Mouse (Mus musculus) liver, postnatal 0 days (tissue): ENCODE measurements around the gene Frmd4b. TPM values are rescaled to one million over a fixed set of nuclear protein-coding genes. Genes with fewer than 3 reads are reported as not detected.

Experiments used
- ATAC-seq: fragments of 200-750 bp; cut with Nextera tagmentation; 2 replicates; pipeline ENCODE4 v1.8.0; 2017; ENCODE audit warnings: mild to moderate bottlenecking, moderate library complexity
- DNase-seq: peaks from one replicate; pipeline ENCODE4 v3.0.0-alpha.2; 2016
- H3K27ac ChIP-seq: fragments of 300-500 bp; sonication (generic); 2 replicates; pipeline ENCODE4 v1.5.1; 2014; ENCODE audit warnings: antibody characterized with exemption, moderate library complexity, mild to moderate bottlenecking, low read depth
- H3K27me3 ChIP-seq: fragments of 300-500 bp; sonication (generic); 2 replicates; pipeline ENCODE4 v1.6.1; 2014; ENCODE audit warnings: low read length, control low read depth, mixed read lengths; ENCODE audit not compliant: insufficient read depth
- H3K36me3 ChIP-seq: fragments of 300-500 bp; sonication (generic); replicated peaks from 2 replicates; pipeline ENCODE4 v1.6.1; 2014; ENCODE audit warnings: mild to moderate bottlenecking, control low read depth, low read length, moderate library complexity, mixed read lengths; ENCODE audit not compliant: insufficient read depth
- H3K4me1 ChIP-seq: fragments of 300-500 bp; sonication (generic); 2 replicates; pipeline ENCODE4 v1.6.1; 2014; ENCODE audit warnings: antibody characterized with exemption, mild to moderate bottlenecking, control low read depth; ENCODE audit not compliant: insufficient read depth
- H3K4me2 ChIP-seq: fragments of 300-500 bp; sonication (generic); 2 replicates; pipeline ENCODE4 v1.6.1; 2014; ENCODE audit warnings: low read depth, mild to moderate bottlenecking, low read length, moderate library complexity, mixed read lengths
- H3K4me3 ChIP-seq: fragments of 300-500 bp; sonication (generic); 2 replicates; pipeline ENCODE4 v1.5.1; 2014; ENCODE audit warnings: low read depth, low read length
- H3K9ac ChIP-seq: fragments of 300-500 bp; sonication (generic); replicated peaks from 2 replicates; pipeline ENCODE4 v1.6.1; 2014; ENCODE audit warnings: mild to moderate bottlenecking, moderate library complexity
- H3K9me3 ChIP-seq: fragments of 300-500 bp; sonication (generic); 2 replicates; pipeline ENCODE4 v1.6.1; 2016; ENCODE audit warnings: mild to moderate bottlenecking, control low read depth, low read length, mixed read lengths
- CTCF ChIP-seq: sonication (generic); IDR thresholded peaks from 2 replicates; pipeline ENCODE4 v1.5.1; 2016; ENCODE audit warnings: antibody characterized with exemption, low read depth
- EP300 ChIP-seq: IDR thresholded peaks from 2 replicates; pipeline ENCODE4 v1.6.1; 2016; ENCODE audit warnings: antibody characterized with exemption, low read depth, mild to moderate bottlenecking
- WGBS: fragments of 180-500 bp; shearing (Covaris S2); extraction: QIAGEN DNeasy Blood & Tissue Kit; methylation state at CpG from one replicate; pipeline ENCODE4 v1.1.7; 2014; ENCODE audit not compliant: insufficient replicate concordance; 5-methylcytosine and 5-hydroxymethylcytosine counted together
- polyA plus RNA-seq: library from polyadenylated mRNA; unstranded; fragments of >200 nt; fragmentation: Nextera tagmentation; extraction: Ambion mirVana; gene quantifications from 2 replicates; pipeline ENCODE4 v1.2.1, GENCODE M21; 2015

Gene Frmd4b
- polyA plus RNA-seq, 1 experiment from 2014 or later = 8.3 TPM

DNA sequence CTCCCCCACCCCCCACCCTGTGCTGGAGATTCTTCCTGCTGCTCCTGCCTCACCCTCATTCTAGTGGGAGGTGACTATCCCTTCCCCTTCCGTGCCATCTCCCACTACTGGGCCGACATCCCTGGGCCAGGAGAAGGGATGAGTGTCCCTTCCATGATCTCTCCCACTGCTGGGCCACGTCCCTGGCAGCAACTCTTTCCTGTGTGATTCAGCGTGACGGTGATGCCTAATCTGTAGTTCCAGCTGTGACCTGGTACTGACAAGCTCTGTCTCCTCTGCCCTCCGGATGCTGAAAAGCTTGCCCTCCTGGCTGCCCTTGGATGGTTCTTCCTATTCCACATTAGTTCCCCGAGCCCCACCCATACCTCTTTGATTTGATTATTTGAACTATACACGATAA lies 31.3 kb downstream of the Frmd4b start:
- Histone ChIP-seq H3K4me1 (no peaks in the 10 kb centered on the region), H3K27me3 (no peaks in the 10 kb centered on the region), H3K4me2 (no peak overlapping the region), H3K9me3 (no peaks in the 10 kb centered on the region), H3K36me3 (no peaks in the 10 kb centered on the region), H3K4me3 (no peak overlapping the region), H3K9ac (no peak overlapping the region), H3K27ac (no peak overlapping the region)
- ATAC-seq = peak; percentile 47; the same call in 1 of the 2 replicates
- peak; percentile 17 for DNase-seq
- WGBS = 49% methylated on average over 8 of the region's 8 CpGs
- TF ChIP-seq CTCF = no peak
- no peak for TF ChIP-seq EP300

DNA sequence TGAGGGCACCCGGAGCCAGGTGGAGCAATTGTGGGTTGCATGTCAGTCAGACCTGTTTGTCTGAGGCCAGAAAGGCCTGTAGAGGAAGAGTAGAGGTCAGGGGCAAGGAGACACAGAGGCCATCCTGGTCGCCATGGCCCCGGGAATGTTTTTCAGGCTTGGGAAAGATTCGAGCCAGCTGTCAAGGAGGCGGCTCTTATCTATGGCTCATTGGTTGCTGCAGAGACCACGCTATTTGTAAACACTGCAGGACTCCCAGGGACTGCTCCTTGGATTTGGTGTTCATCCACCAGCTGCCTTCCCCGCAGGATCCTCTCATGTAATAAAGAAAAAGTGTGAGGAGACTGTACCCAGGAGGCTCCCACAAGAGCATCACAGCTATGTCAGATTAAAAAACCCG lies 34.6 kb downstream of the Frmd4b start:
- WGBS = 46% methylated on average over 8 of the region's 8 CpGs
- TF ChIP-seq EP300 = no peak
- no peak for TF ChIP-seq CTCF
- Histone ChIP-seq H3K4me3 (no peak overlapping the region), H3K9me3 (no peaks in the 10 kb centered on the region), H3K9ac (no peak overlapping the region), H3K36me3 (no peaks in the 10 kb centered on the region), H3K4me2 (no peak overlapping the region), H3K27ac (no peak overlapping the region), H3K27me3 (no peaks in the 10 kb centered on the region), H3K4me1 (no peaks in the 10 kb centered on the region)
- DNase-seq = no peak
- no peak for ATAC-seq

DNA sequence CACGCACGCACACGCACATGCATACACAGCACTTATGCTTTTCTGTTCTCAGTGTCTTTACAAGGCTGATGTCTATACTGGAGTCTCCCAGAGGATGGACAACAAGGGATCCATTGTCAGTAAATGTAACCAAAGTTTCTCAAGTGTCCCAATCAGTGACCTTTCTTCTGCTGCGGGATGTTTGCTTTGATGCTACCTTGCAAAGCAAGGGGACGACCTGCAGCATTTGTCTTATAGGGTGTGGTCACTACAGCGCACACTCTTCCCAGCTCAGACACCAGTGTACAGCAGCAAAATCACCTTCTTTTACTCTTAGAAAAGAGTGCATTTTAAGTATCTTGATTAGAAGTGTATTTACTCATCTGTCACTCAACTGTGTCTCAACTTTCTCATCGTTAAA lies 35.4 kb downstream of the Frmd4b start:
- Histone ChIP-seq H3K4me1 (no peaks in the 10 kb centered on the region), H3K9me3 (no peaks in the 10 kb centered on the region), H3K4me3 (no peak overlapping the region), H3K9ac (no peak overlapping the region), H3K36me3 (no peaks in the 10 kb centered on the region), H3K27ac (no peak overlapping the region), H3K4me2 (no peak overlapping the region), H3K27me3 (no peaks in the 10 kb centered on the region)
- ATAC-seq (no peak), DNase-seq (no peak)
- WGBS = 80% methylated on average over 7 of the region's 7 CpGs
- TF ChIP-seq CTCF (no peak), EP300 (no peak)

DNA sequence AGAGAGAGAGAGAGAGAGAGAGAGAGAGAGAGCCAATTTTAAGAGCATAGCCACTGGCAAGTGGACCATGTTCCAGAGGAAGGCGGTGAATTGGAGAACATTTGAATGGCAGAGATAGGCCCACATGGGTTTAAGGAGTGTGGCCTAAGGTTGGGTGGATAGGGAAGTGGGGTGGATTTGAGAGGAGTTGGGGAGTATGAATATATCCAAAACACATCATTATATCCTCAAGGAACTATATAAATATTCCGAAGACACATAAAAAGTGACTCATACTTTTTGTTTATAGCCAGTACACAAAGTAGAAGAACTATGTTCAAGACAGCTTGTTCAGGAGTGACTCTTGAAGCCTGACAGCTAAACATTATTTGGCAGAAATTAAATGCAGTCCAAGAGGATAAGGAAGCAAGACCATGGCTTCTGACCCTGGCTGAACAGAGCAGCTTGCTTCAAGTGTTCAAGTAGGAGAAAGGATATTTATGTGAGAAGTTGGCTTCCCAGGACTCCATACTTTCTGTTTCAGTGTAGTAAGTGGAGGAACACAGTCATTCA lies 36.8 kb downstream of the Frmd4b start:
- Histone ChIP-seq H3K36me3 (no peaks in the 10 kb centered on the region), H3K9ac (no peak overlapping the region), H3K4me2 (no peak overlapping the region), H3K27ac (no peak overlapping the region), H3K4me3 (no peak overlapping the region), H3K27me3 (no peaks in the 10 kb centered on the region), H3K9me3 (no peaks in the 10 kb centered on the region), H3K4me1 (no peaks in the 10 kb centered on the region)
- TF ChIP-seq EP300 (no peak), CTCF (no peak)
- 83% methylated on average over 2 of the region's 2 CpGs for WGBS
- DNase-seq (no peak), ATAC-seq (no peak)

DNA sequence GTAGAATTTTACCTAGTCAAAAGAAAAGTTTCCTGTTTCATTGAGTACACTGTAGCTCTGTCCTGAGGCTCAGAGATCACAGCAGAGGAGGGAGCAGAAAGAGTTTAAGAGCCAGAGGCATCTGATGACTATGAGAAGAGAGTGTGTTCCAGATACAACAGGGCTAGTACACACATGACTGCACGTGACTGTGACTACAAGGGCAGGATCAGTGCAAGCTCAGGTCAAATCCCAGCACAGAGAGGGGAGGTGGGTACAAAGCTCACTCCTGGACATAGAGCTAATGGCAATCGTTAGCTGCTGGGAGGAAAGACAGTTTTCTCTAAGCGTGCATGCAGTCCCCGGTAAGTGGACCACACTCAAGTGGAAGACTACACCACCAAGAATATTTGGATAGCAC lies 37.6 kb downstream of the Frmd4b start:
- DNase-seq (no peak), ATAC-seq (peak; percentile 81)
- H3K4me2 ChIP-seq = no peak overlapping the region

DNA sequence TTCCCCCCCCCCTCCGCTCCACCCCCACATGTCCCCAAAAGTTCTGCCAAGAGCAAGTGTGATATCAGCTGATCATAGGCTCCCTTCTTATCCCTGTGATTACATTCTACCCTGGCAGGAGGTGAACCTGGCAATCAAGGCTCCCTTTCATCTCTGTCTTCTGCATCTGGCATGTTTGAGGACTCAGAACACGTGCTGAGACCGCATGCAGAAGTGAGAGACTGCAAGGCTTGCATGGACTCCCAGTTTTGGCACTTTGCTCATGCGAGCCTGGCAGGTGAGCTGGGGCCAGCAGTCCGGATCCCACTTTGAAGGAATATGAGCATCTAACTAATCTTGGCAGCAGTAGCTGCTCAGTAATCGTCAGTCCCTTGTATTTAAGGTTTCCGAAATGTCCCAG lies 39.1 kb downstream of the Frmd4b start:
- WGBS = 86% methylated on average over 7 of the region's 7 CpGs
- Histone ChIP-seq H3K9me3 (no peaks in the 10 kb centered on the region), H3K27me3 (no peaks in the 10 kb centered on the region), H3K4me3 (no peak overlapping the region), H3K9ac (no peak overlapping the region), H3K4me2 (no peak overlapping the region), H3K27ac (no peak overlapping the region), H3K4me1 (no peaks in the 10 kb centered on the region), H3K36me3 (no peaks in the 10 kb centered on the region)
- DNase-seq (no peak), ATAC-seq (no peak)
- TF ChIP-seq CTCF = no peak
- TF ChIP-seq EP300 = no peak

More for the DNA sequence above, 37.6 kb downstream of the Frmd4b start:
- WGBS = 68% methylated on average over 4 of the region's 4 CpGs
- no peak overlapping the region for H3K9ac ChIP-seq
- H3K9me3 ChIP-seq = no peaks in the 10 kb centered on the region
- no peak overlapping the region for H3K27ac ChIP-seq
- no peaks in the 10 kb centered on the region for H3K4me1 ChIP-seq
- TF ChIP-seq CTCF (no peak), EP300 (no peak)
- H3K36me3 ChIP-seq = no peaks in the 10 kb centered on the region
- no peak overlapping the region for H3K4me3 ChIP-seq
- no peaks in the 10 kb centered on the region for H3K27me3 ChIP-seq

DNA sequence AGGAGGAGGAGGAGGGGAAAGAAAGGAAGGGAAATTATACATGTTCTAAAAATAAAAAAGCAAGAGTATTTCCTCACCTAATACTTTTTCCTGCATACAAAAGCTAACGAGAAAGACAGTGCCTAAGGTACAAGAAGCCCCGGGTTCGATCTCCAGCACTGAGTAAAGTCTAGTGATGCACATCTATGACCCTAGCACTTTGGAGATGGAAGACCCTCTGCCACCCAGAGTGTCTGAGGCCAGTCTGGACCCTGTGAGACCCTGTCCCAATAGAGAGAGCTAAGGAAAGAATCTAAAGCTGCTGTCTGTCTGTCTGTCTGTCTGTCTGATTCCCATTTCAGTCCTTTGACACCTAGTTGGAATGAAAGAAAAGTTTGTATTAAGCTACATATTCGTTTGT lies 40.0 kb downstream of the Frmd4b start:
- TF ChIP-seq CTCF (no peak), EP300 (no peak)
- 68% methylated on average over 4 of the region's 4 CpGs for WGBS

More for the DNA sequence above, 40.0 kb downstream of the Frmd4b start:
- H3K4me3 ChIP-seq = no peak overlapping the region
- H3K4me2 ChIP-seq = no peak overlapping the region
- no peak for DNase-seq
- H3K27me3 ChIP-seq = no peaks in the 10 kb centered on the region
- H3K9me3 ChIP-seq = no peaks in the 10 kb centered on the region
- no peak overlapping the region for H3K27ac ChIP-seq
- no peak overlapping the region for H3K9ac ChIP-seq
- no peaks in the 10 kb centered on the region for H3K36me3 ChIP-seq
- ATAC-seq = no peak
- no peaks in the 10 kb centered on the region for H3K4me1 ChIP-seq
